42 mouse cellular contexts compared by ENCODE assay signal in the genomic region with DNA sequence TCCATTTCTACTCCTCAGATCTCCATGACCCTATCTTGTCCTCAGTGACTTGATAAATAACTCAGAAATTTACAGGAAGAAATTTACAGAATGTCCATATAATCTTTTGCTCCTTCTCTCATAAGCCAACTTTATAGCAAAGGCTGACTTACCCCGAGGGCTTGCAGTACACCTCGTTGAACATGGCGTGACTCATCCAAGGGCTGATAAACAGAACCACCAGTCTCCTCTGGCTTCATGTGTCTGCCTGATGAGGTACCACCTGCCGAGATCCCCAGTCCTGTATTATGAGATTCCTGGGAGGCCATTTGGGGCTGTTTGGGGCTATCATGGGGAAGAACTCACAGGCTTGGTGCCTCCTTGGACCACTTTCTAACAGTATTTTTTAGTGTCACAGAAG. TPM values are rescaled to one million over a fixed set of nuclear protein-coding genes. Genes with fewer than 3 reads are reported as not detected.
"Had no signal": no experiment of that assay in that cellular context is flagged by ENCODE, and none has a peak within 500 bp of the region (broad histone marks: within the 10 kb centered on the region; RNA-seq: fewer than 3 reads in every experiment).

No protein-coding gene starts in this region.

- H3K9ac ChIP-seq: heart, embryonic 13.5 days; heart, embryonic 15.5 days; hindbrain, embryonic 13.5 days; hindbrain, embryonic 15.5 days; kidney, embryonic 15.5 days; limb, embryonic 13.5 days; limb, embryonic 15.5 days; liver, embryonic 12.5 days; liver, embryonic 14.5 days had no signal

- ATAC-seq: hindbrain, postnatal 0 days; intestine, embryonic 16.5 days; liver, embryonic 12.5 days had no signal

- H3K9me3 ChIP-seq: heart, embryonic 13.5 days; heart, embryonic 15.5 days; hindbrain, embryonic 15.5 days; kidney, embryonic 15.5 days; limb, embryonic 13.5 days; limb, embryonic 15.5 days; liver, embryonic 12.5 days had no signal

- H3K27ac ChIP-seq: heart, adult 2 months; heart, embryonic 13.5 days; heart, embryonic 15.5 days; hindbrain, embryonic 13.5 days; hindbrain, embryonic 15.5 days; hindbrain, postnatal 0 days; kidney, embryonic 15.5 days; kidney, postnatal 0 days; limb, embryonic 13.5 days; limb, embryonic 15.5 days; liver, embryonic 12.5 days; liver, embryonic 14.5 days had no signal

- H3K27me3 ChIP-seq: heart, embryonic 13.5 days; heart, embryonic 15.5 days; hindbrain, embryonic 13.5 days; hindbrain, embryonic 15.5 days; kidney, embryonic 15.5 days; limb, embryonic 13.5 days; limb, embryonic 15.5 days; liver, embryonic 12.5 days had no signal

- H3K36me3 ChIP-seq: heart, embryonic 13.5 days; heart, embryonic 15.5 days; hindbrain, embryonic 13.5 days; hindbrain, embryonic 15.5 days; kidney, embryonic 15.5 days; limb, embryonic 13.5 days; limb, embryonic 15.5 days; liver, embryonic 12.5 days had no signal

- H3K4me3 ChIP-seq: heart, adult 2 months; heart, embryonic 13.5 days; heart, embryonic 15.5 days; hindbrain, embryonic 13.5 days; hindbrain, embryonic 15.5 days; kidney, embryonic 15.5 days; limb, embryonic 13.5 days; limb, embryonic 15.5 days; liver, embryonic 12.5 days had no signal

- H3K4me1 ChIP-seq: heart, embryonic 13.5 days; heart, embryonic 15.5 days; hindbrain, embryonic 13.5 days; hindbrain, embryonic 15.5 days; kidney, embryonic 15.5 days; limb, embryonic 13.5 days; limb, embryonic 15.5 days had no signal

- DNase-seq: gastrocnemius, postnatal 14 days; gastrocnemius, postnatal 36 days; heart, adult 11 months; heart, adult 2 months; heart, postnatal 14 days; heart, postnatal 36 days; kidney, adult 11 months; kidney, adult 2 months; kidney, adult 9 months; kidney, postnatal 14 days; kidney, postnatal 36 days; layer of hippocampus, adult 9-11 months; layer of hippocampus, postnatal 36 days; left cerebral cortex, postnatal 4 days had no signal

- H3K4me2 ChIP-seq: heart, embryonic 11.5 days; heart, embryonic 13.5 days; heart, embryonic 15.5 days; hindbrain, embryonic 13.5 days; hindbrain, embryonic 15.5 days; kidney, embryonic 15.5 days; limb, embryonic 13.5 days; limb, embryonic 15.5 days; liver, embryonic 12.5 days had no signal

RNA-seq across cellular contexts. Expression of a gene that starts 1.6 kb away (rescaled TPM):
- total RNA-seq: gastrocnemius, adult 18-20 months; gastrocnemius, adult 8-10 months; gastrocnemius, postnatal 14 days; gastrocnemius, postnatal 36 days; heart, adult 2 months; heart, postnatal 14 days; heart, postnatal 36 days; hindbrain, postnatal 0 days; layer of hippocampus, adult 18-20 months; layer of hippocampus, postnatal 14 days; layer of hippocampus, postnatal 36 days; left cerebral cortex, adult 18-20 months; left cerebral cortex, adult 8-10 months; left cerebral cortex, postnatal 10 days; left cerebral cortex, postnatal 25 days; left cerebral cortex, postnatal 4 days had no signal
- polyA plus RNA-seq: gonadal fat pad, adult 2 months; heart, adult 2 months; heart, embryonic 15.5 days; heart, postnatal 0 days; hindbrain, embryonic 11.5 days; hindbrain, embryonic 13.5 days; hindbrain, embryonic 15.5 days; hindbrain, postnatal 0 days; intestine, embryonic 14.5 days; kidney, adult 2 months; kidney, postnatal 0 days; large intestine, adult 2 months; limb, embryonic 11.5 days; limb, embryonic 13.5 days had no signal

RNA-seq across cellular contexts. Expression of a gene that starts 15.5 kb away (rescaled TPM):
- total RNA-seq: heart, postnatal 14 days; heart, postnatal 36 days; hindbrain, postnatal 0 days; layer of hippocampus, adult 18-20 months; layer of hippocampus, adult 8-10 months; layer of hippocampus, postnatal 14 days; layer of hippocampus, postnatal 36 days; left cerebral cortex, adult 18-20 months; left cerebral cortex, postnatal 10 days; left cerebral cortex, postnatal 25 days had no signal
- polyA plus RNA-seq: gonadal fat pad, adult 2 months; heart, embryonic 13.5 days; heart, embryonic 15.5 days; hindbrain, embryonic 11.5 days; large intestine, adult 2 months had no signal

RNA-seq across cellular contexts. Expression of a gene that starts 21.3 kb away (rescaled TPM):
- total RNA-seq: gastrocnemius, adult 18-20 months; gastrocnemius, adult 8-10 months; gastrocnemius, postnatal 14 days; gastrocnemius, postnatal 36 days; heart, adult 2 months; heart, postnatal 14 days; heart, postnatal 36 days; hindbrain, postnatal 0 days; layer of hippocampus, adult 18-20 months; layer of hippocampus, adult 8-10 months; layer of hippocampus, postnatal 14 days; layer of hippocampus, postnatal 36 days; left cerebral cortex, adult 18-20 months; left cerebral cortex, adult 8-10 months; left cerebral cortex, postnatal 10 days; left cerebral cortex, postnatal 25 days; left cerebral cortex, postnatal 4 days had no signal
- polyA plus RNA-seq: gonadal fat pad, adult 2 months; heart, adult 2 months; heart, embryonic 11.5 days; heart, embryonic 13.5 days; heart, embryonic 15.5 days; heart, postnatal 0 days; hindbrain, embryonic 11.5 days; hindbrain, embryonic 13.5 days; hindbrain, embryonic 15.5 days; hindbrain, postnatal 0 days; intestine, embryonic 14.5 days; intestine, embryonic 16.5 days; kidney, adult 2 months; kidney, embryonic 15.5 days; kidney, postnatal 0 days; large intestine, adult 2 months; limb, embryonic 11.5 days; limb, embryonic 13.5 days; limb, embryonic 15.5 days had no signal

RNA-seq across cellular contexts. Expression of a gene that starts 51.9 kb away (rescaled TPM):
- total RNA-seq: gastrocnemius, adult 18-20 months; gastrocnemius, adult 8-10 months; gastrocnemius, postnatal 14 days; gastrocnemius, postnatal 36 days; heart, adult 2 months; heart, postnatal 14 days; heart, postnatal 36 days; hindbrain, postnatal 0 days; layer of hippocampus, adult 18-20 months; layer of hippocampus, adult 8-10 months; layer of hippocampus, postnatal 14 days; layer of hippocampus, postnatal 36 days; left cerebral cortex, adult 18-20 months; left cerebral cortex, adult 8-10 months; left cerebral cortex, postnatal 25 days; left cerebral cortex, postnatal 4 days had no signal
- polyA plus RNA-seq: gonadal fat pad, adult 2 months; heart, adult 2 months; heart, embryonic 11.5 days; heart, embryonic 13.5 days; heart, embryonic 15.5 days; heart, postnatal 0 days; hindbrain, embryonic 11.5 days; hindbrain, embryonic 13.5 days; hindbrain, embryonic 15.5 days; hindbrain, postnatal 0 days; intestine, embryonic 14.5 days; intestine, embryonic 16.5 days; kidney, adult 2 months; kidney, embryonic 15.5 days; kidney, postnatal 0 days; large intestine, adult 2 months; limb, embryonic 11.5 days; limb, embryonic 13.5 days; limb, embryonic 15.5 days; liver, embryonic 12.5 days had no signal
